Mouse (Mus musculus) cerebellum, postnatal 4 days (tissue): ENCODE results near the gene Cog6.
"Not testable (repeated sequence)": the region's sequence is repeated elsewhere in the genome, so short reads cannot be mapped to it uniquely, and the experiment has no call there.

Source experiments
- DNase-seq, 2 experiments: peaks; one replicate each; pipeline ENCODE4 v3.0.0; 2022; ENCODE audit warnings: low spot score in 2 of 2, mixed read lengths in 1 of 2

Gene Cog6

DNA sequence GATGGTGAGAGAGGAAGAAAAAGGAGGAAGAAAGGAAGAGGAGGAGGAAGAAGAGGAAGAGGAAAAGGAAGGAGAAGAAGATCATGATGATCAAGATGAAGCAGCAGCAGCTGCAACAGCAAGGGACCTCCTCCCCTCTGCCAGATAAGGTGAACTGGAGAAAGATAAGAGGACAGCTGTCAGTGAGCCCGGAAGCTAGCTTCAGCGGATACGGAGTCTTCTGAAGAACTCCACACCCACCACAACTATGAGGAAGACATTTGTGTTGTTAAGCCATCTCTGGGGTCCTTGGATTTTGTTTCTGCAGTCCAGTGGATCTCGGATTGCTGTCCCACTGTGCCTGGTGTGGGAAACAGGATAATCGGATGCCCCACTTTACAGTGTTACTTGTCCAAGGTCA lies 15.4 kb upstream of the Cog6 start:
- DNase-seq, result no peak

DNA sequence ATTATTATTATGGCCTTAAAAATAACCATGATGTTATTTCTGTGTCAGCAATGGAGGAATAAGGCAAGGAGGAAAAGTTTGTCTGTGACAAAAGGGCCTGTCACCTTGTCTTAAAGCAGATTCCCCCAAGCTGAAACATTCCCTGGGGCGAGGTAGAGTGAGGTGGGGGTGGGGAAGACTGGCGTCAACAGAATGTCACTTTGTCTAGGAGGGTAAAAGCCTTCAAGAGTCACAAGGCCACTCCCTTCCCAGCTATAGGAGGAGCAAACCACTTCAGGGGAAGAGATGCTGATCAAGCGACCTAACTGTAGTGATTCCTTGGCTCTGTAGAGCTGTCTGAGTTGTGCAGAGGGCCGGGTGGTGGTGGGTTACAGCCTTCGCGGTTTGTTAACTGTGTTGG lies 14.5 kb upstream of the Cog6 start:
- DNase-seq, result no peak

DNA sequence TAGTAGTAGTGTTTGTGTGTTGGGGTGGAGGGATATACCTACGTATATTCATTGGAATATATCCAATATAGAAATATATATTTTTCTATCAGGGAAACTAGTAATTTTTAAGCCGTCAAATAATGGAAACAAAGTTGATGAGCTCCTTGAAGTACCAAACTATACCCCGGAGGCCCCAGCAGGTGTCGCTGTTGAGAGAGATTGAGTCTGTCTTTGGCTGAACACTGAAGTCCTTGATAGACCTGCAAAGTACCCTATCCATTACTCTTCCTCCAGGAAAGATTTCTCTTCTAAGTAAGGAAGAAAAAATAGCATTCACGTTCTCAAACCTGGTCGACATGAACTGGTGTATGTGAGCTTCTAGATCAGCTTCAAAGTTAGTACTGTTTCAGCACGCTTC lies 12.0 kb upstream of the Cog6 start:
- peak; percentile 67 to 75 for DNase-seq

DNA sequence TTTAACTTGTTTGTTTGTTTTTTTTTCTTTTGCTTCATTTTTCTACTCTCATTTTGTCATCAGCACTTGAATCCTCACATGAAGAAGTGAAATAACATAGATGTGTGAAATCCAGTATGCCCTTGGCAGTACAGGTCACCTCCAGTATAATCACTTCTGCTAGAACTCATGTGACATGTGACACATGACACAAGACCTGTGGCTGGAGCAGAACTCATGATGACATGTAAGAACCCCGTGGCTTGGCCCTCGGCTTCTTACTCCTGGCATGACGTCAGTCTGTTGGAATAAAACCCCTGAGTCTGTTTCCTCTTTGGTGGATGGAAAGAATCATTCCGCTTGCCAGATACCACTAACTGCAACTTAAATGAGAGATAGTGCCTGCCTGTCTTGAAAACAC lies 10.3 kb upstream of the Cog6 start:
- no peak for DNase-seq

- no peak for DNase-seq
Observed at GRCm38 (mm10) chr3:53007411-53007810, 9.6 kb downstream of the Cog6 start.

- no peak for DNase-seq
Observed at GRCm38 (mm10) chr3:53004406-53005114, 12.5 kb downstream of the Cog6 start.

GRCm38 (mm10) chr3:53002076-53002475 lies 15.0 kb downstream of the Cog6 start:
- no peak for DNase-seq

- no peak for DNase-seq
Observed at GRCm38 (mm10) chr3:52999996-53000395, 17.0 kb downstream of the Cog6 start.

DNA sequence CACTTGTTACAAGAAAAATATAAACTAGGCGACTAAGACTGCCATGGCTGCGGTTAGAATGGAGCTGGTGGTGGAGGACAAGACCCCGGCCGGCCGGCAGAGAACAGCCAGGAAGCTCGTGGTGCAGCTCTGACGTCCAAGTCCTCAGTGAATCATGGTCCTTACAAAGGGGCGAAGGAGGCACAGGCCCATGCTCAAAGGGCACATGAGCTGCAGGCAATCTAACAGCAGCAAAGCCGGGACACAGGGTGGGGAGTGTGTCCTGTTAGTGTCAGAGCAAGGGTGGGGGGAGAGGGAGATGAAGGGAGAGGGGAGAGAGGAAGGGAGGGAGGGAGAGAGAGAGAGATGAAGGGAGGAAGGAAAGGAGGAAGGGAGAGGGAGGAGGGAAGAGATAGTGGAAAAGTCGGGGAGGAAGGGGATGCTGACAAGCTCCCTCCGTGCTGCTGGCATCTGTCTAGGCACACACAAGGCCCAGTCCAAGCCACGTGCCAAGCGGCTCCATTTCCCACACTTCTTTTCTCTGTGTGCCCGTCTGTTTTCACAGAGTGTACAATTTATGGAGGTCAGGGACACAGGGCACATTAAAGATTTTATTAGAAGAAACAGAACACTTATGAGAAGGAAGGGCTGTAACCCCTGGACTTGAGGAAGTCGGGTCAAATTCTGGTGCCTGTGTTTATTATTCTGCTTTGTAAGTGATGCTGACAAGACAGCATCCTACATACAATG lies 17.9 kb downstream of the Cog6 start:
- DNase-seq, result no peak

DNA sequence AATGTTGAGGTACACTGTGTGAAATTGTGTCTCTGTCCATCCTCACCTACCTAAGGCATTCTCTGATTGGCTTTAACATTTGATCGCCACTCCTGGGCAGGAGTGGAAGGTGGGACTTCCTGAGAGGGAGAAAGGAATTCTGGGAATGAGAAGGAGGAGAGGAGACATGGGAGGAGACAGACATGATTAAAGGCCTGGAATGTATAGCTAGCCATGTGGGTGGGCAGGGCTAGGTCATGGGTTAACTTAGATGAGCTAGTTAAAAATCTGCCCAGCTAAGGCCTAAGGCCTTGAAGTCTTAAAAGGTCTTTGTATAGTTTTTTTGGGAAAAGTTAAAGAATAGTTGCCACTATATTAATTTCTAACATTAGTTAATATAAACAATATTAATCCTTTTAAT lies 19.7 kb downstream of the Cog6 start:
- DNase-seq, result no peak

DNA sequence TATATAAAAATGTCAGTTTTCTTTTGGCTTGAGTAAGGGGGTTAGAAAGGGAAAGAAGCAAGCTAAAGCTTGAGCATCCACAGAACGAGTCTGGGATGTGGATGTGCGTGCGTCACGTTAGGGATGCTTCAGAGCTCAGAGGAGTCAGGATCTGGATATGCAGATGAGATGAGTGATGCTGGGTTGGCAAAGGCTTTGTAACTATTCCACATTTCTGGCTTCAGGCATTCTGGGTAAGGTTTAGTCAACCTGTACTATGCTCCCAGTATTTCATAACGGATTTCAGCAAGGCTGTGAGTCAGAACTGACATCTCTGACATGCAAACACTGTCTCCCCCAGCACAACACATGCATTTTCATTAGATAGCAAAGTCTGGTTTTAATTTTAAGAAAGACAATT lies 20.4 kb downstream of the Cog6 start:
- DNase-seq, result no peak

DNA sequence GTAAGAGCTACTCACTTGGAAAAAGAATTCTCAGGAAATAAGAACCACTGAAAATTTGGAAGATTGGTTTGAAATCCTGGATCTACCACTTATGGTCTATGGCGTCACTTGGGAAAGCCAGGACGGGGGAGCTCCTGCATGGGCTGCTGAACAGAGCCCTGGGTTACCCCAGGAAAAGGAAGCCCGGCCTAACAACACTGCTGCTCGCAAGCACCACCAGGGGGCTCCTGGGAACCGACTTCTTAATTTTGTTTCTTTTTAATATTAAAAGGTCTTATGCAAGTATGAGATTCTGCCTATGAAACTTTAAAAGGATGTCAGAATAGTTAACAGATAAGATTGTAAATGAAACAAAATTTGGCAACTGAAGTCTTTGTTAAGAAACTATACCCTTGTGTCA lies 22.4 kb downstream of the Cog6 start:
- no peak for DNase-seq

DNA sequence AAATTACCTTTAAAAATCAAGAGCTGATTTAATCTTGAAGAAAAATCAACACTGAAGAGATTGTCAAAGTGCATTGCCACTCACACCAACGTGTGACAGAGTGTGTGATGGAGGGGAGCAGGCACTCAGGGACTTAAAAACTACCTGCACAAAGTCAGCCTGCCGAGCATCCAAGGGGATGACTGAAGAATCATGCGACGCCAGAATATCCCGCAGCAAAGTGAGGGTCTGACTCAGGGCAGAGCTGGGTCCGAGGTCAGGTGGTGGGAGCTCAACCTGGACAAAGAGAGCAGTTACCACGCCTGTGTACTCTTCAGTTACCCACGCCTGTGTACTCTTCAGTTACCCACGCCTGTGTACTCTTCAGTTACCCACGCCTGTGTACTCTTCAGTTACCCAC lies 23.7 kb downstream of the Cog6 start:
- no peak for DNase-seq

GRCm38 (mm10) chr3:52990041-52990737 lies 26.8 kb downstream of the Cog6 start:
- no peak for DNase-seq

DNA sequence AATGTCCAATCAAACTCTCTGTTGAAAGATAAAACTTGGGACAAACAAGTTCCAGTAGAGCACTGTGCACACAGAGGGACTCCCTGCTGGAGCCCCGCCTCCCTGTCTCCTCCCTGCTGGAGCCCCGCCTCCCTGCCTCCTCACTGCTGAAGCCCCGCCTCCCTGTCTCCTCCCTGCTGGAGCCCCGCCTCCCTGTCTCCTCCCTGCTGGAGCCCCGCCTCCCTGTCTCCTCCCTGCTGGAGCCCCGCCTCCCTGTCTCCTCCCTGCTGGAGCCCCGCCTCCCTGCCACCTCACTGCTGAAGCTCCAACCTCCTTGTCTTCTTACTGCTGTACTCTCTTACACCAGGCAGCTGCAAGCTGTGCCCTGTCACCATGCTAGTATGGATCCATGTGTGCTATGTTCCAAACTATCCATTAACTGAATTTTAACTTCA lies 31.5 kb downstream of the Cog6 start:
- DNase-seq, result not testable (repeated sequence)

DNA sequence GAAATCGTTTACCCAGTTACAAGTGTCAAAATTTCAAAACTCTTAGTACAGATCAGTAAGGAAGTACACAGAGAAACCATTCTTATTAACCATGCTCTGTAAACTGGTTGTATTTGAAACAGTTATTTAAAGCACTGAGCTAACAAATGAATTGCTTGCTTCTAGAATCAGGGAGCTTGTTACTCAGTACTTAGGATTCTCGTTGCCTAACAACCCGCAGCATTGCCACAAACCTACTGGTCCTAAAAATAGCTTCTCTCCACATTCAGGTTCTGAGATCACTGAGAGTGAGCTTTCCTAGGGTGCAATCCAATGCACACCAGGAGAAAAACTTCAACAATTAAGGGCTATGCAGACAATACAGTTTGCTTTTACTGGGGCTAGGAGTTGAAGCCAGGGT lies 33.3 kb downstream of the Cog6 start:
- no peak for DNase-seq

- DNase-seq, result no peak
Observed at GRCm38 (mm10) chr3:52982993-52983392, 34.0 kb downstream of the Cog6 start.

- peak; percentile 68 to 80 for DNase-seq
Observed at GRCm38 (mm10) chr3:52974674-52975556, 42.1 kb downstream of the Cog6 start.

GRCm38 (mm10) chr3:52972916-52973315 lies 44.1 kb downstream of the Cog6 start:
- DNase-seq, result no peak

DNA sequence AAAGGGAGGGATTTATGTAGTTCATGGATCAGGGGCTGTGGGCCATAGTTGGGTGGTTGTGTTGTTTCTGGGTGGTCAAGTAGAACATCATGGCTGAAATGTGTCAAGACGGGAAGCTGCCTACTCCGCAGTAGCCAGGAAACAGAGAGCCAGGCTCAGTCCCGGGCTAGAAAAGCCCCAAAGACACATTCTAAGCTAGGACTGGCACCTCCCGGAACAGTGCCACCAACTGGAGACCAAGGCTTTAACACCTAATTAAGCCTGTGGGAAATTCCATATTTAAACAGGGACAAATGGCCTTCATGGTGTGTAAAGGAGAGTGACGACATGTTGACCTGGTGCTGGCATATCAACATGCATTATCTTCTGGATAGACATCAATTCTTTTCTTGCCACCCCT lies 50.0 kb downstream of the Cog6 start:
- no peak for DNase-seq

DNA sequence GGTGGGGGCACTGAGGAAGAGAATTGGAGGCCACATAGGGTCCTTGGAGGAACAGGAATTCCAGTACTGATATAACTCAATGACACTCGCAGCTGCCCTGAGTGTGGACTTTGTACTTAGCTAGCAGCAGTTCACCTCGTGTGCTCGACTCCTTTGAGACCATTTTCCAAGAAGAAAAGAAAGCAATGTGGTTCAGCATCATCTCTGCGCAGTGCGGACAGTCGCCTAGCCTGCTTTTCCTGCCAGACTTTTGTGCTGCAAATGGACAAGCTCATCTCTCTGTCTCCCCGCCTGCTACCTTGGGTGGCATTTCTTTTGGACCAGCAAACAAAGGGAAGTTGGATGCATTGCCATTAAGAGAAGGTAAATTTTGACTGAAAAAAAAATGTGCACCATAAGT lies 52.8 kb downstream of the Cog6 start:
- DNase-seq, result no peak

- no peak for DNase-seq
Observed at GRCm38 (mm10) chr3:52963441-52963840, 53.6 kb downstream of the Cog6 start.
